Mouse (Mus musculus) forebrain, postnatal 0 days (tissue): ENCODE measurements around the gene Tuba3a. TPM values are rescaled to one million over a fixed set of nuclear protein-coding genes. Genes with fewer than 3 reads are reported as not detected.

Source experiments
- ATAC-seq: fragments of 200-750 bp; cut with Nextera tagmentation; 2 replicates; pipeline ENCODE4 v1.8.0; 2017; ENCODE audit warnings: mild to moderate bottlenecking, moderate library complexity
- DNase-seq: peaks from one replicate; pipeline ENCODE4 v3.0.0-alpha.2; 2015
- H3K27ac ChIP-seq: fragments of 300-500 bp; sonication (generic); 2 replicates; pipeline ENCODE4 v1.5.1; 2014; ENCODE audit warnings: low read depth, mild to moderate bottlenecking, antibody characterized with exemption, low read length, moderate library complexity, mixed read lengths
- H3K27me3 ChIP-seq: fragments of 300-500 bp; sonication (generic); 2 replicates; pipeline ENCODE4 v1.6.1; 2014; ENCODE audit warnings: mild to moderate bottlenecking, low read length, mixed read lengths; ENCODE audit not compliant: insufficient read depth
- H3K36me3 ChIP-seq: fragments of 300-500 bp; sonication (generic); 2 replicates; pipeline ENCODE4 v1.6.1; 2014; ENCODE audit warnings: mild to moderate bottlenecking, moderate library complexity; ENCODE audit not compliant: insufficient read depth
- H3K4me1 ChIP-seq: fragments of 300-500 bp; sonication (generic); 2 replicates; pipeline ENCODE4 v1.6.1; 2014; ENCODE audit warnings: antibody characterized with exemption; ENCODE audit not compliant: insufficient read depth
- H3K4me2 ChIP-seq: fragments of 300-500 bp; sonication (generic); 2 replicates; pipeline ENCODE4 v1.6.1; 2014; ENCODE audit warnings: low read depth, mild to moderate bottlenecking, moderate library complexity
- H3K4me3 ChIP-seq: fragments of 300-500 bp; sonication (generic); 2 replicates; pipeline ENCODE4 v1.5.1; 2014; ENCODE audit warnings: low read depth, low read length, mixed read lengths
- H3K9ac ChIP-seq: fragments of 300-500 bp; sonication (generic); 2 replicates; pipeline ENCODE4 v1.6.1; 2014; ENCODE audit warnings: mild to moderate bottlenecking
- H3K9me3 ChIP-seq: fragments of 300-500 bp; sonication (generic); 2 replicates; pipeline ENCODE4 v1.6.1; 2016; ENCODE audit warnings: low read length
- CTCF ChIP-seq: sonication (generic); IDR thresholded peaks from 2 replicates; pipeline ENCODE4 v1.5.1; 2016; ENCODE audit warnings: antibody characterized with exemption, control low read depth, low read depth
- WGBS: fragments of 180-500 bp; shearing (Covaris S2); extraction: QIAGEN DNeasy Blood & Tissue Kit; methylation state at CpG from one replicate; pipeline ENCODE4 v1.1.7; 2014; 5-methylcytosine and 5-hydroxymethylcytosine counted together
- polyA plus RNA-seq: library from polyadenylated mRNA; unstranded; fragments of >200 nt; fragmentation: Nextera tagmentation; extraction: Ambion mirVana; gene quantifications from 2 replicates; pipeline ENCODE4 v1.2.1, GENCODE M21; 2015
- total RNA-seq: library from RNA; depleted of rRNA; stranded (reverse); fragments of >200 nt; gene quantifications from 2 replicates; pipeline ENCODE4 v1.2.3, GENCODE M21; 2014

Gene Tuba3a
- total and polyA plus RNA-seq, 2 experiments from 2014 or later: not detected

DNA sequence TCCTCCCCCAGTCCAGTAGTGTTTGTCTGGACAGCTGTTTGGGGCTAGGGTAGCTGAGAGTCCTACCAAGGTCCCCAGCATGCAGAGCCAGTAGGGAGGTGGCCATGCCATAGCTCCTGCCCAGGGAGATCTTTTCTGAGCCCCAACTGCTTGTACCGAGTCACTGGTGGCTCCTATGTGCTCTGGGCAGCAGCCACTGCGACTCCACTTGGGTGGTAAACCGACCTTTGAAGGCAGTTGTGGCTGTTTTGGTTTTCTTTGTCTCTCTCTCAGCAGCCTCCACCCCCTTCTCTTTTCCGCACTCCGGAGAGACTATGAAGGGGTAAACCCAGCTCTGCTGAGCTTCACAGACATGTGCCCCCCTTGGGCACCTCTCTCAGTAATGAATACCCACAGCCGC, 49.1 kb downstream of the Tuba3a start, which contains the start of gene Cd27:
Gene Cd27, minus strand, starts transcription at position 229 of the 400 bp plus-strand sequence.
- no peak for TF ChIP-seq CTCF
- no peak for DNase-seq
- Histone ChIP-seq H3K36me3 (no peaks in the 10 kb centered on the region), H3K9ac (no peak within 1 kb of the TSS), H3K4me3 (no peak within 1 kb of the TSS), H3K27me3 (no peaks in the 10 kb centered on the region), H3K27ac (no peak within 1 kb of the TSS), H3K9me3 (no peaks in the 10 kb centered on the region), H3K4me1 (0 out of 2 replicates have a peak, but pooled peaks cover 2% of the 10 kb centered on the region), H3K4me2 (no peak within 1 kb of the TSS)
- 26% methylated on average over 6 of the region's 6 CpGs for WGBS
- no peak for ATAC-seq

GRCm38 (mm10) chr6:125236341-125236740, 49.5 kb downstream of the Tuba3a start:
- no peak overlapping the region for H3K4me3 ChIP-seq
- no peaks in the 10 kb centered on the region for H3K9me3 ChIP-seq

DNA sequence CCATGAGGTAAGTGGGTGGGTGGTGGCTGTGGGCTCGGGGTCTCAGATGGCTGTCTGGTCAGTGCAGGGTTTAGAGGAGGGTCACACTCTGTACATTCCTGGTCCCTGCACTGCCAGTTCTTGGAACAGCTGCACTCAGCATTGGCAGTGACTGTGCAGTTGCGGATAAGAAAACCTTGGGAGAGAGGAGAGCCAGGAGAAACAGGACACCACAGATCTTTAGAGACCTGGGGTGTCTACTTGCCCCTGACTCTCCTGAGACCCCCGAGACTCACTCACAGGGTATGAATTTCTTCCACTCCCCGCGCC, 51.4 kb downstream of the Tuba3a start:
- H3K9me3 ChIP-seq: no peaks in the 10 kb centered on the region
- no peak for DNase-seq
- H3K27me3 ChIP-seq: no peaks in the 10 kb centered on the region
- H3K4me2 ChIP-seq: no peak overlapping the region
- H3K36me3 ChIP-seq: no peaks in the 10 kb centered on the region
- no peak for TF ChIP-seq CTCF
- H3K27ac ChIP-seq: no peak overlapping the region
- peaks cover 9% of the 10 kb centered on the region; the same call in 1 of the 2 replicates for H3K4me1 ChIP-seq
- H3K9ac ChIP-seq: no peak overlapping the region
- no peak for ATAC-seq
- 84% methylated on average over 5 of the region's 5 CpGs for WGBS
- H3K4me3 ChIP-seq: no peak overlapping the region

More at GRCm38 (mm10) chr6:125236341-125236740, 49.5 kb downstream of the Tuba3a start:
- H3K36me3 ChIP-seq: no peaks in the 10 kb centered on the region
- WGBS: 41% methylated on average over 6 of the region's 6 CpGs
- no peak overlapping the region for H3K4me2 ChIP-seq
- H3K27ac ChIP-seq: no peak overlapping the region
- TF ChIP-seq CTCF: no peak
- no peak overlapping the region for H3K9ac ChIP-seq
- no peak for ATAC-seq
- no peaks in the 10 kb centered on the region for H3K27me3 ChIP-seq
- DNase-seq: no peak
- peaks cover 6% of the 10 kb centered on the region; the same call in 1 of the 2 replicates for H3K4me1 ChIP-seq

DNA sequence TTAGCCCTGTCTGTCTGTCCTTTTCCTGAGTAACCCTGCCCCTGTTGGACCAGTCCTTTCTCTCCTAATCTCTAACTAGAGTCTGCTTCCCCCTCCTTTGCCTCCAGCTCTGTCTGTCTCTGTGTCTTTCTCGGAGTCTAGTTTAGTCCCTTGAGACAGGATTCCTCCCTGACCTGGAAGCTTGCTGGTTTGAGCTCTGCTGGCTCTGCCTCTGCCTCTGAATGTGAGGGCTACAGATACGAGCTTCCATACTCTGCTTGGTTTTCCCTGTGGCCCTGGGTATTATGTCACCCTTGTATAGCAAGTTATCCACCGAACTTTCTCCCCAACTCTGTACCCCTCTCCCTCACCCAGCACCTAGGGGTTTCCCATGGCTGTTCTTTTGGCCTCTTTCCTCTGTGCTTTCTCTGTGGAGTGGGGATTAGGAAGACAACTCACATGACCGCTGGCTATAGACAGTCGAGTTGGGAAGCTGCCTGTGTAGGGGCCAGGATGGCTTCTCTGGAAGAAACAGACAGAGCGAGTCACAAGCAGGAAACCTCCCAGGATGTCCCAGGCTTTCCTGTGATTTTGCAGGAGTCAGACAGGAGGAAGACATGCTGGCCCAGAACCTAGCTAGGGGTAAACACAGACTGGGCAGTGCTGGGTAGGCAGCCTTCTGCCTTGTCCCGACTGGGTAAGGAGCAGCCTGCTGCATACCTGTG, 51.9 kb downstream of the Tuba3a start:
- no peak for DNase-seq
- H3K4me2 ChIP-seq: no peak overlapping the region
- H3K27me3 ChIP-seq: no peaks in the 10 kb centered on the region
- H3K36me3 ChIP-seq: no peaks in the 10 kb centered on the region
- peaks cover 9% of the 10 kb centered on the region; the same call in 1 of the 2 replicates for H3K4me1 ChIP-seq
- no peak overlapping the region for H3K9ac ChIP-seq
- ATAC-seq: no peak
- no peak overlapping the region for H3K27ac ChIP-seq
- H3K9me3 ChIP-seq: no peaks in the 10 kb centered on the region
- TF ChIP-seq CTCF: no peak
- 63% methylated on average over 7 of the region's 7 CpGs for whole genome bisulfite sequencing
- no peak overlapping the region for H3K4me3 ChIP-seq

DNA sequence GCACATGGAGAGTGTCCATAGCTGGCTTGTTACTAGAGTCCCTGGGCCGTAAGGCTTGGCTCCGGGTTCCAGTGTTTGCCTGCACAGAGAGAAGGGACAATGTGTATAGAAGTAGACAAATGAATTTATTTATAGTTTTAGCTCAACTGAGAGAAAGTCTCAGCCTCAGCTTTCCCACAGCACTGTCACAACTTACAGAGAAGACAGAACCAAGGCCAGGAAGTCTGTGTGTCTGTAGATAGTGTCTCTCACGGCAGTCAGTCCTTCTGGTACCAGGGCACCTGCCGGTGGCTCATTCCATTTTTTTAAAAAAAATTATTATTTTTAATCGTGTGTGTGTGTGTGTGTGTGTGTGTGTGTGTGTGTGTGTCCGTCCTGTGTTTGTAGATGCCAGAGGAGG, 53.3 kb downstream of the Tuba3a start:
- ATAC-seq (no peak), DNase-seq (no peak)
- H3K4me1 ChIP-seq: peaks cover 9% of the 10 kb centered on the region; the same call in 1 of the 2 replicates
- no peaks in the 10 kb centered on the region for H3K9me3 ChIP-seq
- H3K36me3 ChIP-seq: no peaks in the 10 kb centered on the region
- H3K27ac ChIP-seq: no peak overlapping the region
- H3K4me3 ChIP-seq: no peak overlapping the region
- no peak overlapping the region for H3K9ac ChIP-seq
- WGBS: 80% methylated on average over 6 of the region's 6 CpGs
- no peaks in the 10 kb centered on the region for H3K27me3 ChIP-seq
- TF ChIP-seq CTCF: no peak
- H3K4me2 ChIP-seq: no peak overlapping the region

- WGBS: 53% methylated on average over 4 of the region's 4 CpGs
- DNase-seq: no peak
- H3K9ac ChIP-seq: peak overlapping the region; percentile 61
- H3K9me3 ChIP-seq: no peaks in the 10 kb centered on the region
- no peaks in the 10 kb centered on the region for H3K27me3 ChIP-seq
- H3K36me3 ChIP-seq: no peaks in the 10 kb centered on the region
- H3K4me2 ChIP-seq: peak overlapping the region; percentile 74
- H3K27ac ChIP-seq: no peak overlapping the region
- no peak for TF ChIP-seq CTCF
- H3K4me3 ChIP-seq: peak overlapping the region; percentile 39; the same call in 1 of the 2 replicates
- peaks cover 9% of the 10 kb centered on the region; the same call in 1 of the 2 replicates for H3K4me1 ChIP-seq
- ATAC-seq: no peak
Measured at GRCm38 (mm10) chr6:125232045-125232437, 53.8 kb downstream of the Tuba3a start.
